Mouse (Mus musculus): Measurements from ENCODE around the gene Col8a1.

The Col8a1 gene

DNA sequence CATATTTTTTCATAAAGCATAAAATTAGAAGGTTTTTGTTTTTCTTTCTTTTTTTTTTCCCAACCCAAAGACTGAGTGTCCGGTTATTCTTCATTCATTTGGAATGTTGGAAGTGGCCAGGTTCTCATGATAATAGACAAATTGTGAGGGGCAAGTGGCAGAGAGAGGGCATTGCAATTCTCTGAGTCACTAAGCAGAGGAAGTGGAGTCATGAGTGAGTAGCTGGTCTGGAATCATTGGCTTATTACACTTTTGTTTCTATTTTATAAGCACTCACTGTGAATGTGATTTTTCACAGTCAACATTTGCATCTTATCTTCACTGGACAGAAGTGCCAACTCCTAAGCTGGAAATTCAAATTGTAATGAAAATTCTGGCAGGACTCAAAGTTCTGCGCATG lies 82.9 kb downstream of the Col8a1 start:
- DNase-seq: no peak

DNA sequence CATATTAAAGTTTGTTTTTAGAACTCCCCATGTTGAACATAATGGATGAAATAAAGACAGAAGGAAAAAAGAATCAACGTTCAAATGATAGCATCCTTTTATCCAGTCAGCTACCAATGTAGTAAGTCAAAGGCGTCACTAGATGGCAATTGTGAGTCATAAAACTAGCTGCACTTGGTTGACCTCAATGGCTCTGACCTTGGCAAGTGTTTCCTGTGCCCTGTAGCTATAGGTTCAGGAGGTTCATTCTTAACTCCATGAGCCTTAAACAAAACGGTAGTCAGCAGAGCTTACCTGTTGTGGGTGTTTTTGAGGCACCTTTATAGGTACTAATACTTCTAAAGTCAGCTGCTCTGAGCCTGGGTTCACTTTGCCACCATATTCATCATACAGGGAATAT lies 85.2 kb downstream of the Col8a1 start:
- DNase-seq: no peak

DNA sequence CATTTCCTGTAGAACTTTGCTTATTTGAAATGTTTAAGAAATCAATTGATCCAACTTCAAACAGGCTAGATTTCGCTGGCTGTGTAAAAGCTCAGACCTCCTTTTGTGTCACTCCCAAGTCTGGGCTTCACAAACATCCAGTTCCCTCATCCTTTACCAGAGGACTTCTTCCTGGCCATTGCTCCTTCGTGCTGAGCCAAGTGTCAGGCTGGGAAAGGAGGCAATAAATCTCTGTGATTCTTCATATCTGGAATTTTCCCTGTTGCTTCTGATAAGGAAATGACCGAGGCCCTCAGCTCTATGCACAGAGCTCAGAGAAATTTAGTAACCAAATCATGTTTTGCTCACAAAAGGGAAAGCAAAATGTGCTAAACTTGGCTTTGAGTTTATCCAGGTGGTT lies 91.9 kb downstream of the Col8a1 start:
- no peak for DNase-seq

DNA sequence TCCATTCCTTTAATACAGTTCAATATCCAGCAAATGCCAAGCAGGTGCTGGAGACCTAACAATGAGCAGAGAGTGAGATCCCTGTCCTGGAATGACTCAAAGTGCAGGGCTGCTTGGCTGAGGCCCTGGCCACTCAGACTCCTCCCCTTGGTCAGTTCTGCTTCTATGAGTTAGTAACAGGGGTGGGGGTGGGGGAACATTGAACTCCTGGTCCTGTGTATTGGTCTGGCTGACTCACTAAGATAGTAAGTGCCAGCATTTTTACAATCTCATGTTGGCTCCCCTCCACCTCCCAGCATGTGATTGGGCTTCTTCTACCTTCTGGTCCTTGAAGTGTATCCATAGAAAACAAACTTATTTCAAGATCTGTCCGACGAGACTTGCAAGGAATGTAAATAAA lies 104.6 kb downstream of the Col8a1 start:
- no peak for DNase-seq

DNA sequence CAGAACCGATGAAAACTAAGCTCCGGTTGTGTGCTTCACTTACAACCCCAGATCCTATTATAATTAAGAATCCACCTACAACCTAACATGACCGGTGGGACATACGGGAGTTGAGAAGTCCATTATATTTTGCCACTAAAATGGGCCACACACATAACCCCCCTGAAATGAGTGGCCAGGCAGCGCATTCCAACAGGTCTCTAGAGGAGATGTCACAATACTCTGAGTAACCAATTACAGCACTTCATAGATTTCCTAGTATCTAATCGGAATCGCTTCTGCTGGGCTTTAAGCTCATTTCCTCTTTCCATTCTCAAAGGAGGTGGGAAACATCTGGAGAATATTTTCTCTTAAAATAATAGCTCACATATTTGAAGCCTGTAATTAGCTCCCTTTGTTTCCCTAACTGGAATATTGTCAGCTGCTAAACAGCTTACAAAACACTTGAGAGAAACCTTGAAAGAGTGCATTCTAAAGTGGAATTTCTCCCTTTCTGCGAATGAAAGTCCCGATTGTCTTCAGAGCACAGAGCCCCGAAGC lies 113.1 kb downstream of the Col8a1 start:
- DNase-seq: no peak

DNA sequence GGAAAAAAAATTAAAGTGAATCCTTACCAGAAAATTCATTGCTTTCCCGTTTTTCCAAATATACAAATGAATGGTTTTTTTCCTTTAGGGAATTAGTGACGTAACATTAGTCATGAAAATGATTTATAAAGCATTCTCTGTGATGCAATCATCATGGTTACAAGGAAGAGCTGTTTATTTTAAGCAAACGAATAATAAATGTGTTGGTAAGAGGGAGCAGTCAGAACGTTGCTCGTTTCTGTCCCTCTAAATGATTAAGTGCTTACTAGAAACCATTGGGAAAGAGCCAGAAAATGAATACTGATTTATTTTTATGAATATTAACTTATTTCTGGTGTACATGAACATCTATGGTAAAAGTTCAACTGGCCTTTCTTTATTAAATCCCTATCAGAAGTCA lies 119.8 kb downstream of the Col8a1 start:
- DNase-seq: no peak

DNA sequence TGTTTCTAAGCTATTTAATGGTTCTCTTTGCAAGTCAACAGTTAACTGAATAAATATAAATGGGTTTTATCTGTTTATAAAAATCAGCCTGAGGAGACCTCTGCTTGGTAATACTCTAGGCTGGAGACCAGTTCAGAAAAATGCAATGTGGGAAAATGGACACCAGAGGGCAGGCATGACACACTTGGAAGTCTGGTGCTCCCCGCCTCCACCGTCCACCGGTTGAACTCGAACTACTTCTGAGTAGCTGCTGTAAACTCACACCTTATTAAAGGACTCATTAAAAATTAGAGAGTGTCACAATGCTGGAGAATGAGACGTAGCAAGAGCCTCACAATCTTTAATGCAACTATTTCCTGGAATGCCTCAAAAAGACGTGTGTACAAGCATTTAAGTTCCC lies 120.3 kb downstream of the Col8a1 start:
- DNase-seq: peak; percentile 27 to 45

DNA sequence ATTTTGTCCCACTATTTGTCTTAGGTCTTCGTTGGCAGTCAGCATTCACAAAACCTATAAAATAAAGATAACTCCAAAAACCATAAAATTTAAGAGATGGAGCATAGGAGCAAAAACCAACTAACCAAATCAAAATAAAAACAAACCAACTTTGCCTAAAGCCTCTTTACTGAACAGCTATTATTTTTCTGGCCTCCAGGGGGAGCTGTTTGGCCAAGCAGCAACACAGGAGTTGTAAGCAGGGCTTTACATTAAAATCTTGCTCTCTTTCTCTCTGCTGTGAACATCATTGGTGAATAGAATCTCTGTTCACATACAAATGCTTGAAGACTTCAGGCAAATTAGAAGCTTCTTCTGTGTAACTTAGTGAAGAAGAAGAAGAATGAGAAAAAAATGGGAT lies 142.8 kb downstream of the Col8a1 start:
- DNase-seq: no peak

DNA sequence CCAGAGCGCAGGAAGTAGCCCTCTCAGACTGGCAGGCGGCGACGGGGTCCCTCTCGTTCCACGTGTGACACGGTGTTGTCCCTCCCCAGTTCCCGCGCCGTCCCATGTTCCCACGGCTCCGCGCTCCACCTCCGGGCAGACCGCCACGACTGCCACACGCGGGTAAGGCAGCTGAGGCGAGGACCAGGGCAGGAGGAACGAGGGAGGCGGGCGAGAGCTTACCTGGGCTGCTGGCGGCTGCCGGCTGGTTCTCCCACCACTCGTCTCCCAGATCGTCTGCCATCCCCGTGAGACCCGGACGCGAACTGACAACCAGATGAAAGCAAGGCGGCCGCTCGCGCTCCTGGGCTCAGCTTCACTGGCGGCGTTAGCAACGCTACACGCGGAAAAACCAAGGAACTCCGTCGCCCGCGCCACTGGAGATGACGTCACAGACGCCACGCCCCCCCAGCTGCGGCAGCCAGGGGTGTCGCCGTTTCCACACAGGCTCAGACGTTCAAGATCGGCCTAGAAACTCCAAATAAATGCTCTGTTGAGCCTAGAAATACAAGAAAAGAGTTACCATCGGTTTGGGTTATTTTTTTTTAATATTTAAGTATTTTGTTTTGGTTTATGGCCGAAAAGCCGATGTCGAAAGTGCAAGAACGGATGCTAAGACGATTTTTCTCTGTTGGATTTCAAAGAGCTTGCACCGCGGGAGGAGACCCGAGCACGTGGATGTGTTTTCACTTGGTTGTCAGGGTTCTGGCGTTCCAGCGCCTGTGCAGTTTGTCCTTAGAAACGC lies 147.9 kb downstream of the Col8a1 start, which contains the start of gene Cmss1:
Cmss1 (minus strand) TSS at position 421 of the 784 bp plus-strand sequence.
- DNase-seq: peak; percentile 82 to 83

DNA sequence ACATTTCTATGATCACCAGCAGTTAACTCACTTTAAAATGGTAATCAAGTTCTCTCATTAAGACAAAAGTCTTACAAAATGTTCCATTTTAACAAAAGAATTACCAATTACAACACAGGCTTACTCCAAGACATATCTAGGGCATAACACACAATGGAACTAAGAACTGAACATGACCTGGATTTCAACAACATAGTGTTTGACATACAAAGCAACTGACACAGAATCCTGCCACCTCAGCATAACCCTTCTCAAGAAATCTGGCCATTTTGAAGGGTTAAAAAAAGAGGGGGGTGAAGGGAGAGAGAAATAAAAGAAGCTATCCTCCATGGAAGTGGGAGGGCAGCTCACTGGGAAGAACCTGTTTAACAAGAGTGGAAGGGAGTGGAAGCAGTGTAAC lies 153.5 kb downstream of the Col8a1 start:
- no peak for DNase-seq

DNA sequence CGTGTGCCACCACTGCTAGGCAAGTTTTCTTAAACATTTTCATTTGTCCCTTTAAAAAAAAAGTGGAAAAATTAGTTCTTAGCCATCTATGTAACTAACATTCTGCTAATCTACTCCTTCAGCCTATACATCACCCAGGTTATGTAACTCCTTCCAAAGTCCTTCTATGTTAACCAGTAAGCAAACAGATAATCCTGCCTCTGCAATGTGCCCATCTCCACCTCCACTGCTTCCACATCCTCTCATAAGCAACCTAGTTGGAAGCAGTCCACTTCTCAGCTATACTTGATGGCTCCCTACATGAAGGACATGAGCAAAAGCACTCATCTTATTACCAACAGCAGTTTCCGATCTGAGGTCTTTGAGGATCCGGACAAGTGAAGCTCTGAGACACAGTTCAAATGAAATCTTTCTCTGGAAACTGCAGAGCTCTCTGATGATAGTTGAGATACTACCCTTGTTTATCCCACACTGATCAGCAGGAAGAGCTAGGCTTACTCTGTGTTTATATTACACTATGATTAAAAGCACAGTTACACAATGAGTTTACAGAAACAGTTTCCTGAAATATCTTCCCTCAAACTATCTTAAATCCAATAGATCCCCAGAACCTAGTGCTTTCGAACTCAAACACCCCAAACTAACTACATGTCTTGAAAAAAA lies 157.1 kb downstream of the Col8a1 start:
- no peak for DNase-seq

DNA sequence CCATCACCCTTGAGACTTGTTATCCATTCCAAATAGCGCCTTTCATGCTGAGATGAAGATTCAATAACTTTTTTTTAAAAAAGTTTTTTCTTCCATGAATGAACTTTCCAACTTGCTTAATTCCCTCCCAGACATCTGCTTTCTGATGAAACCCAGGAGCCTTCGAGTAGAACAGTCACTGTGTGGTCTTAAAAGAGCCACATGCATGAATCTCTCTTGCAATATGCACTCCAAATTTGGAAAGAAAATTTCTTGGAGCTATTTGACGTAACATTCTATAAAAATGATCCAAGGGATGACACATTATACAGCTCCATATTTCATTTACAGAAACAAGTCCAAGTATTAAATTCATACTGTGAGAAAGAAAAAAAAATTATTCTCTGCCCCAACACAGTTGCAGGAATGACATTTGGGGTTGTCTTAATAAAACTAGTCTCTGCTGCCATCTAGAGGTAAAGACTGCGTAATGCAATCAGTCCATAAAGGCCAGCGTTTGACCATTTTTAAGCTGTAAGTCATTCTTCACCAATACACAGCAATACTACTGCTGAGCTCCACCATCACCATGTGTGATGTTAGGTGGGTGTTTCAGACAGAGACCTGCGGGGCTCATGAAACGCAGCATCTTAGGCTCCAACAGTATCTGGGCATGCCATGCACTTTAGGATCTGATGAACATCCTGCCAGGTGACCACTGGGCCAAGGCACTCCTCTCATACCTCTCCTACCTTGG lies 160.9 kb downstream of the Col8a1 start:
- peak; percentile 5 to 8 for DNase-seq

DNA sequence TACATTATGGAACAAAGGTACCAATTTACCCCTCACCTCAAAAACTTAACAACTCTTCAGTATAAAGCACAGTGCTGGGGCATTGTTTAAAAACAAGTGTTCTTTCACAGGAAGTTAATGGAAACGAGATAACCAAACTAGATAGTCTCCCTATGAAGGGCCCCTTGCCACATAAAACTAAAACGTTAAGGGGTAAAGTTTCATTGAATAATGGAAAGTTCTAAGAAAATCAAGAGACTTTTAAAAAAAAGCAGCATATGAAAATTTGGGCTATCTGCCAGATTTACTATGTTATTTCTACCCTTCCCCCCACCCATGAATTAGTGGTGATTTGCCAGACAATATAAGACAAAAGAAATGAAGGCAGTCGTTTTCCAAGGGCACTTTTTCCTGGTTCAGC lies 169.3 kb downstream of the Col8a1 start:
- no peak for DNase-seq

DNA sequence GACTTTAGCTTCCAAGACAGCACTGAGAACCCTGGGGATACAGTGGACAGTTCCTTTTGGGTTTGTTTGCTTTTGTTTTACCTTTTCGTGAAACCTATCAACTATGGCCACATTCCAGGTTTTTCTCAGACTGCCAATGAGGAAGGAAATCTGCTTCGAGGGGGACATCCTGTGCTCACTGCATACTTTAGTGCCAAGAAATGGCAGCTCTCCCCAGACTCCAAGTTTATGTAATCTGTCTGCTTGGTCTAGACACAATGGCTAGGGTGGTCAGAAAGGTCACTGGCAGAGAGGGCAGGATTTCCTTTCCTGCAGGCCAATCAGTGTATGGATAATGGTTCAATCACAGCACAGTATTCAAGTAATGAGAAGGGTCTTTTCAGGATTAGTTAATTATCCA lies 172.5 kb downstream of the Col8a1 start:
- no peak for DNase-seq

DNA sequence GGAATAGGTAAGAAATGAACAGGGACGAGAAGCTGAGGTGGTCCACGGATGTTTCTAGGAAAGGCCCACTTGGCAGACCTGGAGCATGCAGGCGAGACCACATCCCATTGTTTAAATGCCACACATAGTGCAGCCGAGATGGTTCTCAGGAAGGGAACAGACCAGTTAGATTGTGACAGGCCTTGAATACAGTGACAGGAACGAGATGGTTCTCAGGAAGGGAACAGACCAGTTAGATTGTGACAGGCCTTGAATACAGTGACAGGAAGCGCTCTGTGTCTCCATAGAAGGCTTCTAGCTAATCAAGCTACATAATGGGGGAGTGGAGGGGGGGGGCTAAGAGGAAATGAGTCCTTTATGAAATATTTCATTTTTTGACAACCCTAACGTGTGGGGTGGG lies 174.5 kb downstream of the Col8a1 start:
- DNase-seq: no peak

DNA sequence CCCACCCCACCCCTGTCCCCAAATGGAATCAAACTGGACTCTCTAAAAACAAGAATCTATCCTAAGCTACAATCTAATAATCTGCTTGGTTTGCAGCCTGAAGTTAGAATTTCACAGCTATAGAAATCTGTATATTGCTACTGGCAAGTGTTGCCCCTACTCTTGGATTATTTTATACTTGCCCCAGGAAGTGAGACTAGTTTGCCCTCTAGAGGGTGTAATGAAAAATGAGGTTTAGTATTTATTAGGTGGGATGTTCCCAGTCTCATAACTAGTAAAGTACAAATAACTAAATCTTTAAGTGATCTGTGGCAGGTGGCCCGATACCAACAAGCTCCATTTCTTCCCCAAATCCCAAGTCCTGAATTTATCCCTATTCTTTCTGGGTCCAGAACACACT lies 177.0 kb downstream of the Col8a1 start:
- DNase-seq: no peak

DNA sequence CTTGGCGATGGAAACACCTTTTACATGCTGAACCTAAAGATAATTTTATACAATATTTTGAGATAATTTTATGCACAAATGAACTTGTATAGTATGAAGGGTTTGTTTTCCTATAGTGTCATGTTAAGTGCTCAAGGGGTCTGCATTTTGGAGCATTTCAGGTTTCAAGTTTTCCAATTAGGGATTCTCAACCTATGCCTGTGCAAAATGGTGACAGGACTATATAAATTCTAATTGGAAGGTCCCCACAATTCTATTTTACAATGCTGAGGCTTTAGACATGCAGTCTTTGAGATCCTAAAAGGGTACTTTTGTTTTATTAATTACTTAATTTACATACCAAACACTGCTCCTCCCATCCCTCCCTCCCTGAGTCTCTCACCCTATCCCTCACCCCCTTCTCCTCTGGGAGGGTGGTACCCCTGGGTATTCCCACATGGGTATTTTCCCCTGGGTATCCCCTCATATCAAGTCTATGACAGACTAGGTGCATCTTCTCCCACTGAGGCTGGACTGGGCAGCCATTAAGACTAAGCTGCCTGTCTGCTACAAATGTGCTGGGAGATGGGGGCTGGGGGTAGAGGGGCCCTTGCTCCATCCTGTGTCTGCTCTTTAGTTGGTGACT lies 178.7 kb downstream of the Col8a1 start:
- DNase-seq: no peak
